Mouse (Mus musculus) brain, embryonic 14.5 days (tissue): ENCODE results near the gene Enpp3.

Experiments used
- CTCF ChIP-seq: fragments of 200-500 bp; IDR thresholded peaks from 2 replicates; pipeline ENCODE4 v1.5.1; 2012; ENCODE audit warnings: inconsistent platforms, mild to moderate bottlenecking, moderate library complexity, borderline replicate concordance; ENCODE audit not compliant: insufficient read depth, insufficient read length; ENCODE audit errors: extremely low read depth
- POLR2A ChIP-seq: fragments of 200-500 bp; IDR thresholded peaks from 2 replicates; pipeline ENCODE4 v1.6.1; 2012; ENCODE audit warnings: mild to moderate bottlenecking, inconsistent platforms, borderline replicate concordance; ENCODE audit not compliant: poor library complexity, insufficient read depth, insufficient read length, severe bottlenecking; ENCODE audit errors: extremely low read depth

GRCm38 (mm10) chr10:24754874-24755540, 87.6 kb downstream of the Enpp3 start:
- TF ChIP-seq POLR2A (no peak), CTCF (no peak)
